Mouse (Mus musculus) adrenal gland, postnatal 10 days (tissue): Measurements from ENCODE around the gene Lgals7. TPM values are rescaled to one million over a fixed set of nuclear protein-coding genes. Genes with fewer than 3 reads are reported as not detected.

Experiments
- DNase-seq: peaks from one replicate; pipeline ENCODE4 v3.0.0; 2021; ENCODE audit warnings: mixed read lengths
- total RNA-seq, 2 experiments: library from RNA; stranded (reverse); gene quantifications; 2 replicates each; pipeline ENCODE4 v1.2.3; 2021

The Lgals7 gene
- total RNA-seq, 2 experiments from 2014 or later: 1.2 to 2.1 TPM

DNA sequence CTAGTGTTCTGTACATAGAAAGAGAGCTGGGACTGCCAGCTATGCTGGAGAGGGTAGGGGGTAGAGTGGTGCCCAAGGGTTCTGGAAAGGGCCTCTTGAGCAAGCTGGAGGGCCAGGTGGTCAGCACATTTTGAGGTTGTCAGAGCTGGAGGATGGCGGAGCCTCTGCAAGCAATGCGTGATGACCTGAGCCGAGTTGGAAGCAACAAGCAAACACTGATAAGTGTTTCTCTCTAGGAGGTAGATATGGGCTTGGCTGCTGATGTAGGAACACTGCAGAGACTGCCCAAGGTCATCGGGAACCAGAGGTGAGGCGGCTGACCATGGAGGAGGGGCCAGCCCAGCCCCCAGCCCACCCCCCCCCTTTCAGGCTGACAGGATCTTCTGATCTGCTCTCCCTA, 32.7 kb upstream of the Lgals7 start:
- DNase-seq: no peak

- no peak for DNase-seq
These were observed 32.1 kb upstream of the Lgals7 start for GRCm38 (mm10) chr7:28831411-28832125.

DNA sequence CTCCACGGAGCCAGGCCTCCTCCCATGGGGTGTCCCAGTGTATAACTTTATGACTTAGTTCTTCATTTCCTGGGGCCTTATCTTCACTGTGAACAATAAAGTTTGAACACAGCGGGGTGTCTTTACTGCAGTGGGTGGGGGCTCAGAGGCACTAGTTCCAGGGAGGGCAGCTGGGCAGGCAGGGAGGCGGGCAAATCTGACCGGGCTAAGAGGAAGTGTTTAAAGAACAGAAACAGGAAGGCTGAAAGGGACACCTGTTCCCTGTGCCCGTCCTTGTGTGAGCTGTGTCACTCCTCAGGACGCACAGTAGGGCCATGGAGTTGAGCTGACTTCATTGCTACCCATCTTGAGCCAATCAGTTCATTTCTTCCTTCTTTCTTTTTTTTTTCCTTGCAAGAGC, 31.5 kb upstream of the Lgals7 start:
- no peak for DNase-seq

DNA sequence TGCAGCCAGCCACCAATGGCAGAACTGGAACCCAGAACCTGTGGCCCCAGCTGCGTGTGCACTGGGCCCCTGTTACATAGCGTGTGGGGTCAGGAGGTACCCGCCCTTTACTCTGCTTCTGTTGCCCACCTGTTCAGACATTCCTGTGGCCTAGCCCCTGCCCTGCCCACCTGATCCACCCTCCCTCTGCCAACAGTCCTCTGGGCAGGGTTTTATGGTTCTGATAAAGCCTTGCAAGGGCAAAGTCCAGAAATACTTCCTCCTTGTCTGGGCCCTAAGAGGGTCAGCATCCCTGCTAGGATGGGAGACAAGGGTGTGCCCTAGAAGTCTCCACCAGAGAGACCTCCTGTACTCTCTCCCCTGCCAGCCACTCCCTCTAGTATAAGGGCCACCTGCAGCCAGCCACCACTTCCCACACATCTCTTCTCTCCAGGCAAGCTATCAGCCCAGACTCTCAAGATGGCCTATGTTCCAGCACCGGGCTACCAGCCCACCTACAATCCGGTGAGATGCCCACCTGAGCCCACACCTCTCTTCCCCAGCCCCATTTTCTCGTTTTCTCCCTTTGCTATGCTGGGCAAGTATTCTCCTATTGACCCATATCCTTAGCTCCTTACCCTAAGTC, 29.8 kb upstream of the Lgals7 start, which contains the start of gene Lgals4:
TSS of gene Lgals4 (plus strand) at position 132 of the 625 bp plus-strand sequence.
- DNase-seq: no peak

DNA sequence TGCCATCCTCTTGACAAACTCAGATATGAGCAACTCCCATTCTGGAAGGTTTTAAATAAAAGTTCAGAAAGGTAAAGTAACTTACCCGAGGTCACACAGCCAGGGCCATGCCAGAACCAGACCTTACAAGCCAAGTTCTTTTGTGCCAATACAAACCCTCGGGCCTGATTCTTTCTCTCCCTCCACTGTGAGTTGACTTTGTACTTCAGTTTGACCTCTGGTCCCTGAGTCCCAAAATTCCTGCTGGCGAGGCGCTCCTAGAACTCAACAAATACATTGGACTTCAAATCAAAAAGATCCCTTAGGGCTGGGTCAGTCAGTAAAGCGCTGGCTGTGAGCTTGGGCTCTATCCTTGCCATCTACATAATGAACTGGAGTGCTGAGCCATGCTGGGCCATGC, 26.7 kb upstream of the Lgals7 start:
- DNase-seq: no peak

- no peak for DNase-seq
These were observed 25.3 kb upstream of the Lgals7 start for GRCm38 (mm10) chr7:28838331-28838730.

DNA sequence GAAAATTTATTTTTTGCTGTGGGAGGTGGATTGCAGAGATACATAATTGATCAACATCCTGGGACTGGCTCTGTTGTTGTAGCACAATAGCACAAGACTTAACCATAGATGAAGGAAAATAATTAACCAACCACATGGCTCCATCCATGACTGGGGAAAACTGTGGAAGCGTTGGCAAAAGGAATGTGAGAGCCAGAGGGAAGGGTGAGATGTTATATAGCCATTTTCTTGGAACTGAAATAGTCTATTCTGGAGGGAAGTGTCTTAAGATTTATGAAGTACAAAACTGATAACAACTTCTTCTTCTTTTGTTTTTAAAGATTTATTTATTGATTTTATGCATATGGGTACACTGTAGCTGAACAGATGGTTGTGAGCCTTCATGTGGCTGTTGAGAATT, 16.4 kb upstream of the Lgals7 start:
- no peak for DNase-seq

DNA sequence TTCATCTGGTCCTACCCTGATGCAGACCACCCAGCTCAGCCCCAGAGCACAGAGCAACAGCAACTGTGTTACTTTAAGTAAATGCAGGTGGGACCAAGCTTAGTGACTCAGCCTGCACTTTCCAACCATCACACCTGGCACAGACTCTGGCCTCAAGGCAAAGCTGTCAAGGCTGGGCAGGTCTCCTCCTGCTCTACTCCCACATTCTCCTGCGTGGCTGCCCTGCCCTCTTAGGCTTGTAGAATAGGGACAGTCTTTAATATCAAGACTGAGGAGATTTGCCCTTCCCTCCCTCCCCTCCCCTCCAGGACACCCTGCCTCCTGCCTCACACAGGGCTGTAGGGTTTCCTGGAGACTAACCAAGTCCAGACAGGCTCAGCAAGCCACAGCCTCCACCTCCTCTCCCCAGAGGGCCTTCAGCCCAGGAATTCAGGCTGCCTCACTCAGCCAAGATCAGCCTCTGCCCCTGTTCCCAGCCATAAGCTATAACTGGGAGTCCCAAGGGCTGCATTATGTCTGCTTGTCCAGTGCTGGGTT, 13.9 kb upstream of the Lgals7 start:
- DNase-seq: no peak

DNA sequence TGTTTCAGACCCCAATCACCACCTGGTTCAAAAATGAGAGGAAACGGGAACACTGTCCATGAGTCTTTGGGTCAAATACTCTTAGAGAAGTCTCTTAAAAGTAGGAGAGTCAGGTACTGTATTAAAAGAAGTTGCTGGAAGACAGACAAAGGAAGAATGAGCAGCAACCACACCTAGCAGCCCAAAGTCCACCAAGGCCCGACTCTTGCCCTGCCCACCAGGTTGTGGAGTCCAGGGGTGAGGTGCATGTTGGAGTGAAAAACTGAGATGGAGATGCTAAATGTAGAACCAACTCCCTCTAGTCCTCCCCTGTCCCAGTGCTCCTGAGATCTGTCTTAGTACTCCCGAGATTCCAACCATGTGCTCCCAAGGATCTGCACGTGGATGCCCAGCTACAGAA, 13.0 kb upstream of the Lgals7 start:
- DNase-seq: no peak

DNA sequence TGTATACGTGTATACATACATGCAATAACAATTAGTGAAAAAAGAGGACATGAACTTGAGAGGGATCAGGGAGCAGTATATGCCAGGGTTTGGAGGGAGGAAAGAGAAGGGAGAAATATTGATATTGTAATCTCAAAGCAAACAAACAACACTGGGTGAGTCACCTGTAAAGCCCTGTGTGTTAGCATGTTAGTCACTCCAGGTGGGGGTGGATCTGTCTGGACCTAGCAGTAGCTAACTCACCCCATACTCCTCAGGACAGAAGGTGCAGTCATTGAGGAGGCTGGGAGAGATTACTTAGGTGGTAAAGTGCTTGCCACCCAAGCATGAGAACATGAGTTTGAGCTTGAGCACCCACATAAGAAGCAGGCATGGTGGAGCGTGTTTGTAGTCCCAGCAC, 3.7 kb upstream of the Lgals7 start:
- no peak for DNase-seq

- DNase-seq: no peak
These were observed 2.8 kb upstream of the Lgals7 start for GRCm38 (mm10) chr7:28860898-28861297.

DNA sequence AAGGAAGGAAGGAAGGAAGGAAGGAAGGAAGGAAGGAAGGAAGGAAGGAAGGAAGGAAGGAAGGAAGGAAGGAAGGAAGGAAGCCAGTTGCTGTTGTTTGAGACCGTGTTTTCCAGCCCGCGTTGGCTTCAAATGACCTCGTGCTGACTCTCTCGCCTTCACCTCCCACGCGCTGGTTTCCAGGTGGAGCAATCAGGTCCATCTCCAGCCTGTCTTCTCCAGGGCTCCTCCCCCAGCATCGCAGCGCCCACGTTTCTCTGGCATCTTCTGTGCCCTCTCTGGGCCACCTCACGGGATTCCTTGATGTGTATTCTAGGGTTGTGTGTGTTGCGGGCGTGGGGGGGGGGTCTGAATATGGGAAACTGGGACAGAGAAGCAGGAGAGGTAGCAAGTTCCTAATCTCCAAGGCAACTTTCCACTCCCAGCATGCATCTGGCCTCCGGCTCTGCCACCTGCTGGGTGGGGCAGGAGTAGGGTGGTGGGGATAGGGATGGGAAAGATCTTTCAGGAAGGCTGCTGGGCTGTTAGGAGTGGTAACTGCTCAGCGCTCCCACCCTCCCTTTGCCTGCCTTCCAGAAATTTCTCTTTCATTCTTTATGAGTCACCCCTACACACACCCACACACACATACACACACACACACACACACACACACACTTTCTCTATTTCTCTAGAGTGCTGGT, 695 bp upstream of the Lgals7 start:
- DNase-seq: peak; percentile 24

DNA sequence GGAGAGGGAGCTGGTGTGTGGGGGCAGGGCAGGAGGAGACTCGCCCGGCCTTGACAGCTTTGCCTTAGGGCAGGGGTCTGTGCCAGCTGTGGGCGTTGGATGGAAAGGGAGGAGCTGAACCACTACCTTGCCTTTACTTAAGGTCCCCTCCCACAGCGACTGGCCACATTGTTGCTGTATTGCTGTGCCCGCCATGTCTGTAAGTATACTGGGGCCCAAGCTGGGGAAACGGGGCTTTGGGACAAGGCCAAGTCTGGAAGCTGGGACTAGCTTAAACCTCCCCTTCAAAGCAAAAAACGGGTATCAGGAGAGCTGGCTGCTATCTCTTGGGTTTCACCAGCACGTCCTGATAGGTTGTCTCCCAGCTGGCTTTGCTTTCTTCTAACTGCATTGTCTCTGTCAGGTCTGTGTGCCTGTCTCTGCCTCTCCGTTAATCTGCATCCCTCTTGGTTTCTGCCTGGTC, 666 bp downstream of the Lgals7 start:
- DNase-seq: no peak

GRCm38 (mm10) chr7:28865481-28866300, 2.0 kb downstream of the Lgals7 start:
- peak; percentile 88 for DNase-seq

GRCm38 (mm10) chr7:28866769-28867507, 3.3 kb downstream of the Lgals7 start:
- no peak for DNase-seq

GRCm38 (mm10) chr7:28867508-28868340, 4.1 kb downstream of the Lgals7 start:
- DNase-seq: peak; percentile 88

- DNase-seq: no peak
These were observed 7.4 kb downstream of the Lgals7 start for GRCm38 (mm10) chr7:28870901-28871664.

GRCm38 (mm10) chr7:28874565-28874964, 10.9 kb downstream of the Lgals7 start:
- no peak for DNase-seq

GRCm38 (mm10) chr7:28876099-28876498, 12.4 kb downstream of the Lgals7 start:
- DNase-seq: peak; percentile 49

GRCm38 (mm10) chr7:28877155-28877554, 13.5 kb downstream of the Lgals7 start:
- DNase-seq: no peak
